Mouse (Mus musculus): ENCODE results near the gene Ikbkg. TPM values are rescaled to one million over a fixed set of nuclear protein-coding genes. Genes with fewer than 3 reads are reported as not detected.
A peak's percentile ranks its signal among the peaks of the same experiment; 100 is the strongest.
"Not testable (repeated sequence)": the region's sequence is repeated elsewhere in the genome, so short reads cannot be mapped to it uniquely, and the experiment has no call there.

Gene Ikbkg
- total RNA-seq, 2 experiments from 2014 or later: 50.0 to 51.5 TPM

- peak; percentile 82 to 85 for DNase-seq (ENCODE audit: low spot score in 2 of 2)
- intact Hi-C loops (cut with DNase I): no loop called here
Measured at GRCm38 (mm10) chrX:74428826-74429276, 35.8 kb downstream of the Ikbkg start, which contains the start of gene G6pdx. G6pdx (minus strand) TSS chrX:74429194.

- intact Hi-C loops (cut with DNase I): no loop called here
- peak; percentile 73 to 82 for DNase-seq (ENCODE audit: low spot score in 2 of 2)
Measured at GRCm38 (mm10) chrX:74429290-74429821, 36.3 kb downstream of the Ikbkg start.

GRCm38 (mm10) chrX:74451157-74451912, 58.2 kb downstream of the Ikbkg start:
- DNase-seq (ENCODE audit: low spot score in 2 of 2): no peak
- intact Hi-C loops (cut with DNase I): loop anchor here (10.0 kb wide), 1 partner anchor 653 kb away; no protein-coding TSS in a partner anchor

GRCm38 (mm10) chrX:74452773-74453172, 59.7 kb downstream of the Ikbkg start:
- intact Hi-C loops (cut with DNase I): loop anchor here (10.0 kb wide), 1 partner anchor 652 kb away; no protein-coding TSS in a partner anchor

GRCm38 (mm10) chrX:74481349-74481885, 88.3 kb downstream of the Ikbkg start, which contains the start of gene Gm6880:
Gm6880 (minus strand) TSS chrX:74481399.
- DNase-seq (ENCODE audit: low spot score in 2 of 2); intact Hi-C loops (cut with DNase I): not testable (repeated sequence)

More at GRCm38 (mm10) chrX:74452773-74453172, 59.7 kb downstream of the Ikbkg start:
- DNase-seq (ENCODE audit: low spot score in 2 of 2): peak in 1 of 2 experiments; percentile 25

DNA sequence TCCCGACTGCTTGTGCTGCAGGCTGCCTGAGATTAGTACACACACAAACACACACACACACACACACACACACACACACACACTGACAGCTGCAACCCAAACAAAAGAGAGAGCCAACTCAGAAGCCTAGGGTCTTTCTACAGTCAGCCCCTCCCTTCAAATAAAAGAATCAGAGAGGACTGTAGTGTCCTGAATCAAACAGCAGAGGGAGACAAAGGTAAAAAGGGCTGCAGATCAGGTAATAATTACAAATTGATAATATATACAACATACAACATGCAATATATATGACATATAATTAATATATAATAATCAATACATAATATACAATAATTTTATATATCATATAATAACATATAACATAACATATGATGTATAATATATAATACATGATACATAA, 104.0 kb downstream of the Ikbkg start:
- no peak for DNase-seq (ENCODE audit: low spot score in 2 of 2)
- intact Hi-C loops (cut with DNase I): no loop called here

Other genes starting within 250 kb of the Ikbkg start
- gene Tex28, start 225.5 kb upstream of the Ikbkg start, total RNA-seq (2021): not detected
- not detected for gene Tktl1, start 216.0 kb upstream of the Ikbkg start, total RNA-seq (2021)
- 10 to 100 TPM; 65.4 to 68.3 TPM for gene Flna, start 143.5 kb upstream of the Ikbkg start, total RNA-seq (2021)
- 10 to 100 TPM; 31.4 to 38.9 TPM for gene Emd, start 138.6 kb upstream of the Ikbkg start, total RNA-seq (2021)
- gene Rpl10, start 122.5 kb upstream of the Ikbkg start, total RNA-seq (2021): 100 to 1,000 TPM; 137 to 162 TPM
- 10 to 100 TPM; 48.5 to 55.5 TPM for gene Taz, start 111.4 kb upstream of the Ikbkg start, total RNA-seq (2021)
- gene Dnase1l1, start 111.0 kb upstream of the Ikbkg start, total RNA-seq (2021): 1 to 10 TPM; 2.1 to 2.3 TPM
- 100 to 1,000 TPM; 360 to 380 TPM for gene Atp6ap1, start 96.2 kb upstream of the Ikbkg start, total RNA-seq (2021)
- gene Gdi1, start 88.3 kb upstream of the Ikbkg start, total RNA-seq (2021): 100 to 1,000 TPM; 603 to 616 TPM
- 10 to 100 TPM; 26.0 to 27.0 TPM for gene Fam50a, start 80.3 kb upstream of the Ikbkg start, total RNA-seq (2021)
- 10 to 100 TPM; 22.4 to 24.5 TPM for gene Plxna3, start 64.2 kb upstream of the Ikbkg start, total RNA-seq (2021)
- 10 to 100 TPM; 25.3 to 28.5 TPM for gene Lage3, start 39.7 kb upstream of the Ikbkg start, total RNA-seq (2021)
- gene Ubl4a, start 20.1 kb upstream of the Ikbkg start, total RNA-seq (2021): 10 to 100 TPM; 73.7 to 80.0 TPM
- 1 to 10 TPM; 2.7 to 3.7 TPM for gene Slc10a3, start 19.9 kb upstream of the Ikbkg start, total RNA-seq (2021)
- 10 to 100 TPM; 17.4 to 19.3 TPM for gene Fam3a, start within 50 bp of the Ikbkg start, total RNA-seq (2021)
- gene G6pdx, start 35.9 kb downstream of the Ikbkg start, total RNA-seq (2021): 10 to 100 TPM; 23.8 to 26.0 TPM
- gene Gm6880, start 88.1 kb downstream of the Ikbkg start, total RNA-seq (2021): not detected
- not detected for gene Olfr1326-ps1, start 181.6 kb downstream of the Ikbkg start, total RNA-seq (2021)
- not detected for gene Olfr1325, start 199.4 kb downstream of the Ikbkg start, total RNA-seq (2021)